Mouse (Mus musculus) neural tube, embryonic 14.5 days (tissue): ENCODE results near the gene Capn8. TPM values are rescaled to one million over a fixed set of nuclear protein-coding genes. Genes with fewer than 3 reads are reported as not detected.

Experiments used
- ATAC-seq: fragments of 200-750 bp; cut with Nextera tagmentation; 2 replicates; pipeline ENCODE4 v1.8.0; 2017; ENCODE audit warnings: low read depth, mild to moderate bottlenecking, moderate TSS enrichment, moderate library complexity
- H3K27ac ChIP-seq: fragments of 300-500 bp; sonication (generic); 2 replicates; pipeline ENCODE4 v1.5.1; 2014; ENCODE audit warnings: low read depth, mild to moderate bottlenecking, control low read depth, low read length, moderate library complexity, mixed read lengths
- H3K27me3 ChIP-seq: fragments of 300-500 bp; sonication (generic); 2 replicates; pipeline ENCODE4 v1.6.1; 2014; ENCODE audit warnings: low read length; ENCODE audit not compliant: control insufficient read depth, insufficient read depth
- H3K36me3 ChIP-seq: fragments of 300-500 bp; sonication (generic); 2 replicates; pipeline ENCODE4 v1.6.1; 2014; ENCODE audit warnings: low read length, mixed read lengths; ENCODE audit not compliant: control insufficient read depth, insufficient read depth
- H3K4me1 ChIP-seq: fragments of 300-500 bp; sonication (generic); 2 replicates; pipeline ENCODE4 v1.6.1; 2014; ENCODE audit warnings: low read length; ENCODE audit not compliant: control insufficient read depth, insufficient read depth
- H3K4me2 ChIP-seq: fragments of 300-500 bp; sonication (generic); 2 replicates; pipeline ENCODE4 v1.6.1; 2014; ENCODE audit warnings: mild to moderate bottlenecking, low read depth, low read length, control low read depth
- H3K4me3 ChIP-seq: fragments of 300-500 bp; sonication (generic); 2 replicates; pipeline ENCODE4 v1.5.1; 2014; ENCODE audit warnings: low read depth, low read length, control low read depth, mixed read lengths
- H3K9ac ChIP-seq: fragments of 300-500 bp; sonication (generic); replicated peaks from 2 replicates; pipeline ENCODE4 v1.6.1; 2014; ENCODE audit warnings: low read depth, mild to moderate bottlenecking, control low read depth, low read length, mixed read lengths
- H3K9me3 ChIP-seq: fragments of 300-500 bp; sonication (generic); 2 replicates; pipeline ENCODE4 v1.6.1; 2016; ENCODE audit warnings: low read length; ENCODE audit not compliant: control insufficient read depth
- WGBS: fragments of 180-500 bp; shearing (Covaris S2); extraction: QIAGEN DNeasy Blood & Tissue Kit; methylation state at CpG from one replicate; pipeline ENCODE4 v1.1.7; 2014; 5-methylcytosine and 5-hydroxymethylcytosine counted together
- polyA plus RNA-seq: library from polyadenylated mRNA; unstranded; fragments of >200 nt; fragmentation: Nextera tagmentation; extraction: Ambion mirVana; gene quantifications from 2 replicates; pipeline ENCODE4 v1.2.1, GENCODE M21; 2014

The Capn8 gene
- 0.14 TPM in 1 of 2 replicates, not detected in the other for polyA plus RNA-seq

DNA sequence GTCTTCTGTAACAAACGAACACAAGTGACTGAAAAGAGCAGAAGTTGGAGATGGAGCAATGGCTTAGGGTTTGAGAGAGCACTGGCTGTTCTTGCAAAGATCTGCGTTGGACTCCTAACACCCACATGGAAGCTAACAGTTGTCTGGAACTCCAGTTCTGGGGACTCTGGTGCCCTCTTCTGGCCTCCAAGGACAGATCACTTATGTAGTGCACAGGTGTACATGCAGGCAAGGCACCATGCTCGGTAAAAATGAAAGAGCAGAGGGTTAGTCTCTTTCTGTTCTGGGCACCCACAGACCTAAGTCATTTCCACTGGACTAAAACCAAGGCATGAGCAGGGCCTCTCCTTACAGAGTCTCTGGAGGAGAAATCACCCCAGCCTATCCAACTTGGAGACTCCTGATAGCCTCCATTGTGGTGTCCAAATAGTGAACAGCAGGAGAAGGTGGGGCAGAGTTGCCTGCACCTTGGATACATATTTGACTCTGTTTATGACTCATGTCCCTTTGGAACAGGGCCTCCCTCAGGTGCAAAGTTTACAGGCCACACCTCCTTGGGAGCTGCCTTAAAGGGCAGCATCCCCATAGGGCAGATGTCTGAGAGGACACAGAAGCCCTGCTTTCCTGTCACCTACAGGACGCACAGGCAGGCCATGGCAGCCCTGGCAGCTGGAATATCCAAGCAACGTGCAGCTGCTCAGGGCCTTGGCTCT is at the start of gene Capn8:
TSS of gene Capn8 (plus strand) at position 600 of the 713 bp plus-strand sequence.
- WGBS: 84% methylated on average over 5 of the region's 5 CpGs
- Histone ChIP-seq H3K4me2 (no peak within 1 kb of the TSS), H3K27me3 (no peaks in the 10 kb centered on the region)

GRCm38 (mm10) chr1:182516758-182517676 is 47.8 kb upstream of the Capn8 start, which contains the start of gene Capn2:
Capn2 (minus strand) TSS chr1:182517608.
- Histone ChIP-seq H3K9me3 (no peaks in the 10 kb centered on the region), H3K9ac (peak within 1 kb of the TSS; percentile 91), H3K4me2 (peak within 1 kb of the TSS; percentile 57), H3K4me3 (peak within 1 kb of the TSS; percentile 84), H3K4me1 (peaks cover 7% of the 10 kb centered on the region), H3K27ac (peak within 1 kb of the TSS; percentile 83), H3K36me3 (no peaks in the 10 kb centered on the region), H3K27me3 (no peaks in the 10 kb centered on the region)
- WGBS: under 1% methylated on average over 75 of the region's 84 CpGs
- ATAC-seq: peak; percentile 96

More for the DNA sequence above, at the start of gene Capn8:
- no peak for ATAC-seq
- H3K9ac ChIP-seq: no peak within 1 kb of the TSS
- no peak within 1 kb of the TSS for H3K27ac ChIP-seq
- no peaks in the 10 kb centered on the region for H3K4me1 ChIP-seq
- H3K9me3 ChIP-seq: no peaks in the 10 kb centered on the region
- no peaks in the 10 kb centered on the region for H3K36me3 ChIP-seq
- H3K4me3 ChIP-seq: no peak within 1 kb of the TSS

- peak overlapping the region; percentile 91 for H3K9ac ChIP-seq
- H3K4me1 ChIP-seq: peaks cover 7% of the 10 kb centered on the region
- WGBS: 0% methylated on average over 10 of the region's 10 CpGs
- H3K9me3 ChIP-seq: no peaks in the 10 kb centered on the region
- peak overlapping the region; percentile 57 for H3K4me2 ChIP-seq
- peak overlapping the region; percentile 83 for H3K27ac ChIP-seq
- H3K27me3 ChIP-seq: no peaks in the 10 kb centered on the region
- peak overlapping the region; percentile 84 for H3K4me3 ChIP-seq
- no peak for ATAC-seq
- no peaks in the 10 kb centered on the region for H3K36me3 ChIP-seq
Observed at GRCm38 (mm10) chr1:182517677-182518011, 47.2 kb upstream of the Capn8 start.

DNA sequence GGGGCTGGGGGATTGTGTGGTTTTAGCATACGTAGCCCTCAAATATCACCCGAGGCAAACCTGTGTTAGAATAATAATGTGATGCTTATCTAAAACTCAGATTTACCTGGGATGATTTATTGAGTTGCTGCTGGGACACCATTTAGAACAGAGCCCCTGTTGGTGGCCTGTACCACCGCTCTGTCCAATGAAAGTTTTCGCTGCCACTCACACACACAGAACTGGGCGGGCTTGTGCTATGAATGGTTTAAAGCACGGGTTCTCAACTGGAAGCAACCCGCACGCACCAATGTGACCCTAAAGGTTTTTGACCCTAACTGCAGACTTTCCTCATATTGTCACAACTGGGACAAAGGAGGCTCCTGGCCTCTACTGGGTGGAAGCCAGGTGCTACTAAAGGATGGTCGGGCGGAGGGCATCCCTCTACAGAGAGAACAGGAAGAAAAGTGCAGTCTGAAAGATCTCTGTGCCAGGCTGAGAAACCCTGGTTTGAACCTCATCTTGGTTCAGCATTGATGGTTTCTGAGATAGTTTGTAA is 46.6 kb upstream of the Capn8 start:
- Histone ChIP-seq H3K4me1 (peaks cover 7% of the 10 kb centered on the region), H3K27me3 (no peaks in the 10 kb centered on the region), H3K4me3 (no peak overlapping the region), H3K27ac (no peak overlapping the region), H3K36me3 (no peaks in the 10 kb centered on the region), H3K9me3 (no peaks in the 10 kb centered on the region), H3K9ac (no peak overlapping the region), H3K4me2 (no peak overlapping the region)
- no peak for ATAC-seq
- WGBS: 50% methylated on average over 10 of the region's 10 CpGs

GRCm38 (mm10) chr1:182518811-182519210 is 46.0 kb upstream of the Capn8 start:
- Histone ChIP-seq H3K27ac (no peak overlapping the region), H3K9ac (no peak overlapping the region), H3K36me3 (no peaks in the 10 kb centered on the region), H3K9me3 (no peaks in the 10 kb centered on the region), H3K27me3 (no peaks in the 10 kb centered on the region), H3K4me1 (peaks cover 7% of the 10 kb centered on the region), H3K4me3 (no peak overlapping the region), H3K4me2 (no peak overlapping the region)
- no peak for ATAC-seq
- 89% methylated on average over 6 of the region's 6 CpGs for WGBS

GRCm38 (mm10) chr1:182519341-182519740 is 45.5 kb upstream of the Capn8 start:
- H3K9me3 ChIP-seq: no peaks in the 10 kb centered on the region
- WGBS: 74% methylated on average over 5 of the region's 5 CpGs
- H3K27ac ChIP-seq: no peak overlapping the region
- ATAC-seq: no peak
- no peak overlapping the region for H3K4me2 ChIP-seq
- no peaks in the 10 kb centered on the region for H3K36me3 ChIP-seq
- H3K9ac ChIP-seq: no peak overlapping the region
- no peak overlapping the region for H3K4me3 ChIP-seq
- H3K4me1 ChIP-seq: peaks cover 7% of the 10 kb centered on the region
- no peaks in the 10 kb centered on the region for H3K27me3 ChIP-seq

- no peak overlapping the region for H3K4me3 ChIP-seq
- H3K27ac ChIP-seq: no peak overlapping the region
- H3K4me2 ChIP-seq: no peak overlapping the region
- WGBS: 37% methylated on average over 14 of the region's 14 CpGs
- H3K9me3 ChIP-seq: no peaks in the 10 kb centered on the region
- H3K4me1 ChIP-seq: peaks cover 7% of the 10 kb centered on the region
- no peak overlapping the region for H3K9ac ChIP-seq
- no peaks in the 10 kb centered on the region for H3K27me3 ChIP-seq
- no peaks in the 10 kb centered on the region for H3K36me3 ChIP-seq
- no peak for ATAC-seq
Observed at GRCm38 (mm10) chr1:182520091-182520937, 44.5 kb upstream of the Capn8 start.

DNA sequence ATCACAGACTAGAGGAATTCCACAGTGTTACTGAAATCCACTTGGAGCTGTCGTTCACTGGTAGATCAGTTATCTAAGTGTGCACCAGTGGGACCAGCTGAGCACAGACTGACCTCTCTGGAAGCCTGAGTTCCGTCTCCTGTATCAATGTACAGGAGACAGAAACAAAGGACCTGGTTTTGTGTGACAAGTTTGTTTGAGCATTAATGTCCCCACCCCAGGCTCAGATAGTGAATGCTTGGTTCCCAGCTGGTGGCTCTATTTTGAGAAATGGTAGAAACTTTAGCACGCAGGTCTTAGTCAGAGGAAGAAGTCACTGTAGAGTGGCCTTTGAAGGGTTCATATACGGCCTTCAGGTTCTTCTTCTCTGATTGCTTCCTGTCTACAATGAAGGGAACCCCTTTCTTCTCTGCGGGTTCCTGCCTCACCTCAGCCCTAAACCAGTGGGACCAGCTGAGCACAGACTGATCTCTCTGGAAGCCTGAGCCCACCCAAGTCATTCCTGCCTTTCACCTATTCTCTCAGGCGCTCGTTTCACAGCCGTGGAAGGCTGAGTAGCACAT is 43.8 kb upstream of the Capn8 start:
- Histone ChIP-seq H3K36me3 (no peaks in the 10 kb centered on the region), H3K4me1 (peaks cover 5% of the 10 kb centered on the region), H3K27me3 (no peaks in the 10 kb centered on the region), H3K9ac (no peak overlapping the region), H3K27ac (no peak overlapping the region), H3K4me2 (no peak overlapping the region), H3K9me3 (no peaks in the 10 kb centered on the region), H3K4me3 (no peak overlapping the region)
- no peak for ATAC-seq
- 71% methylated on average over 8 of the region's 8 CpGs for WGBS
